Mouse (Mus musculus) hindbrain, embryonic 14.5 days (tissue): ENCODE results near the gene Inka1. TPM values are rescaled to one million over a fixed set of nuclear protein-coding genes. Genes with fewer than 3 reads are reported as not detected.
A peak's percentile ranks its signal among the peaks of the same experiment; 100 is the strongest.

ENCODE experiments used
- ATAC-seq: fragments of 200-750 bp; cut with Nextera tagmentation; 2 replicates; pipeline ENCODE4 v1.8.0; 2017; ENCODE audit warnings: moderate number of reproducible peaks, mild to moderate bottlenecking, moderate TSS enrichment, moderate library complexity; ENCODE audit not compliant: low FRiP score
- DNase-seq: peaks from one replicate; pipeline ENCODE4 v3.0.0-alpha.2; 2015; ENCODE audit warnings: low spot score
- H3K27ac ChIP-seq: fragments of 300-500 bp; sonication (generic); 2 replicates; pipeline ENCODE4 v1.5.1; 2014; ENCODE audit warnings: mild to moderate bottlenecking, moderate library complexity
- H3K27me3 ChIP-seq: fragments of 300-500 bp; sonication (generic); 2 replicates; pipeline ENCODE4 v1.6.1; 2014; ENCODE audit warnings: mild to moderate bottlenecking, low read length, mixed read lengths; ENCODE audit not compliant: control insufficient read depth, insufficient read depth
- H3K36me3 ChIP-seq: fragments of 300-500 bp; sonication (generic); replicated peaks from 2 replicates; pipeline ENCODE4 v1.6.1; 2014; ENCODE audit not compliant: control insufficient read depth, insufficient read depth
- H3K4me1 ChIP-seq: fragments of 300-500 bp; sonication (generic); replicated peaks from 2 replicates; pipeline ENCODE4 v1.6.1; 2014; ENCODE audit warnings: antibody characterized with exemption, low read length, mixed read lengths; ENCODE audit not compliant: control insufficient read depth, insufficient read depth
- H3K4me2 ChIP-seq: fragments of 300-500 bp; sonication (generic); replicated peaks from 2 replicates; pipeline ENCODE4 v1.6.1; 2014; ENCODE audit warnings: mild to moderate bottlenecking, moderate library complexity
- H3K4me3 ChIP-seq: fragments of 300-500 bp; sonication (generic); replicated peaks from 2 replicates; pipeline ENCODE4 v1.5.1; 2014; ENCODE audit warnings: mild to moderate bottlenecking, low read length
- H3K9ac ChIP-seq: fragments of 300-500 bp; sonication (generic); 2 replicates; pipeline ENCODE4 v1.6.1; 2014
- H3K9me3 ChIP-seq: fragments of 300-500 bp; sonication (generic); 2 replicates; pipeline ENCODE4 v1.6.1; 2016; ENCODE audit warnings: low read length; ENCODE audit not compliant: control insufficient read depth
- WGBS: fragments of 180-500 bp; shearing (Covaris S2); extraction: QIAGEN DNeasy Blood & Tissue Kit; methylation state at CpG from one replicate; pipeline ENCODE4 v1.1.7; 2014; 5-methylcytosine and 5-hydroxymethylcytosine counted together
- polyA plus RNA-seq: library from polyadenylated mRNA; unstranded; fragments of >200 nt; fragmentation: Nextera tagmentation; extraction: Ambion mirVana; gene quantifications from 2 replicates; pipeline ENCODE4 v1.2.1, GENCODE M21; 2014

Inka1 gene
- polyA plus RNA-seq, 1 experiment from 2014 or later = 18.1 TPM

DNA sequence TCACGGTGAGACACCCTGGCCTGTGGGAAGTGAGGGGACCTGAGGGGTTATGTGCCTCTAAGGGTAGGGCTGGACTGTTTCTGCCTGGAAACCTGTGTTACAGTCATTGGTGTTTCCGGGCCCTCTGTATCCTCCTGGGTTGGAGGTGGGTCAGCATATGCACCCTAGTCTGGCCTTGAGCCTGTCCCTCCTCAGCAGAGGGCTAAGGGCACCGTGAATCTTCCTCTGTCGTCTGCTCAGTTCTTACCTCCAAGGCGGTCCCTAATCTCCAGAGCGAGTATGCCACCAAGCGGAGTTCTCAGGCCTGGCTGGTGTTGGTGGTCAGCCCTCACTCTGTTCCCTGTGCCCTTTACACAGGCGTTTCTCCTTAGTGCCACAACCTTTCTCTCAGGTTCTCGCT, 22.8 kb downstream of the Inka1 start:
- Histone ChIP-seq H3K9me3 (no peaks in the 10 kb centered on the region), H3K4me1 (peaks cover 16% of the 10 kb centered on the region), H3K27me3 (no peaks in the 10 kb centered on the region), H3K36me3 (no peaks in the 10 kb centered on the region), H3K4me3 (no peak overlapping the region), H3K9ac (no peak overlapping the region), H3K27ac (no peak overlapping the region), H3K4me2 (no peak overlapping the region)
- DNase-seq (no peak), ATAC-seq (no peak)
- WGBS = 94% methylated on average over 9 of the region's 9 CpGs

DNA sequence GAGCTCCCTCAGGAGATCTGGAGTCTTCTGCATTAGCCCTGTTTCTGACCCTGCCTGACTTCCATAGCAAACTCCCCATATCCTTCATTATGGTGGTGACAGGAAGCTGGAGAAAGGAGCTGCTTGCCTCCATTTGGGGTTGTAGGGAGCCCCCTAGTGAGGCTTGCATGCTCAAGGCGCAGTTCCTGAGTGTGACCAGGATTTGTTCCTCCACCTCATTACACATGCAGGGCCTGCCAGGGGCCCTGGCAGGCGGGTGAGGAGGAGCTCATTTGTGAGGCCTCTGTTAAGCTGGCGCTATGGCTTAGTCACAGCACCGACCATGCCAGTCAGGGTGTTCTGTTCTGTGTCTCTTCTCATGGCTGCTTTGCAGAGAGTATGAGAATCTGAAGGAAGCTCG, 23.8 kb downstream of the Inka1 start:
- no peak overlapping the region for H3K4me3 ChIP-seq
- H3K4me1 ChIP-seq = peaks cover 16% of the 10 kb centered on the region
- H3K4me2 ChIP-seq = peak overlapping the region; percentile 39; the same call in 1 of the 2 replicates
- peak; percentile 49; the same call in 1 of the 2 replicates for ATAC-seq
- H3K27ac ChIP-seq = peak overlapping the region; percentile 84
- no peaks in the 10 kb centered on the region for H3K27me3 ChIP-seq
- WGBS = 45% methylated on average over 5 of the region's 5 CpGs
- H3K36me3 ChIP-seq = no peaks in the 10 kb centered on the region; the same call in 1 of the 2 replicates
- DNase-seq = peak; percentile 52
- no peak overlapping the region for H3K9ac ChIP-seq
- H3K9me3 ChIP-seq = no peaks in the 10 kb centered on the region

DNA sequence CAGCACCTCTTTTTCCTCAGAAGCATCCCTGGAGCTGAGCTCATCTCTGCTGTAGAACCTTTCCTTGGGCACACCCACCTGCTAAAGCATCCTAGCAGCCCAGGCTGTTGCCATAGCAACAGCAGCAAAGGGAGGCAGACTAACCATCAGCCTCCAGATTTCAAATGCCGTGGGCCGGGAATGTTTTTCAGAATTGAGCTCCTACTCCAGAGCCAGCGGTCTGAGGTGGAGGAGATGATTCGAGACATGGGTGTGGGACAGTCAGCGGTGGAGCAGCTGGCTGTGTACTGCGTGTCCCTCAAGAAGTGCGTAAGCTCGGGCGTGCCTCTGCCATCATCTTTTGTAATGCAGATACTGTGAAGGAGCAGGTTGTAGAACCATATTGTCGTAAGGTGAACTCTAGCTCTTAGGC, 24.3 kb downstream of the Inka1 start:
- WGBS = 59% methylated on average over 10 of the region's 10 CpGs
- DNase-seq (peak; percentile 67), ATAC-seq (peak; percentile 44; the same call in 1 of the 2 replicates)
- no peaks in the 10 kb centered on the region for H3K9me3 ChIP-seq
- no peak overlapping the region for H3K9ac ChIP-seq
- H3K4me3 ChIP-seq = no peak overlapping the region
- peaks cover 16% of the 10 kb centered on the region for H3K4me1 ChIP-seq
- H3K4me2 ChIP-seq = peak overlapping the region; percentile 39
- H3K36me3 ChIP-seq = no peaks in the 10 kb centered on the region; the same call in 1 of the 2 replicates
- H3K27ac ChIP-seq = peak overlapping the region; percentile 84
- H3K27me3 ChIP-seq = no peaks in the 10 kb centered on the region

DNA sequence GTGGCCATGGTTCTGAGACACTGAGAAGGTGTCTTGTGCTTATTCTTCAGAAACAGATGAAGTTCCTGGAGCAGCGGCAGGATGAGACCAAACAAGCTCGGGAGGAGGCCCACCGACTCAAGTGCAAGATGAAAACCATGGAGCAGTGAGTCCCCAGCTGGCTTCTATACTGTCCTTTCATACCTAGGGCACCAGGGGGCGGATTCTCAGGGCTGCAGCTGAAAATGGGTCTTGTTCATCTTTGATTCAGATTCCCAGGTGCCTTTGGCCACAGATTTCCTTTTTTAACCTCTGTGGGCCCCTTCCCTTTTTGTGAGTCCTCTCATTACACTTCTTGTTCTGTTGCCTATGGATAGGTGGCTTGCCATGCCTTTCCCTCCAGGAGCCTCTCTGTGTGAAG, 24.8 kb downstream of the Inka1 start:
- Histone ChIP-seq H3K27ac (peak overlapping the region; percentile 84), H3K9ac (no peak overlapping the region), H3K4me1 (peaks cover 16% of the 10 kb centered on the region), H3K4me3 (no peak overlapping the region), H3K4me2 (no peak overlapping the region; the same call in 1 of the 2 replicates), H3K9me3 (no peaks in the 10 kb centered on the region), H3K27me3 (no peaks in the 10 kb centered on the region), H3K36me3 (no peaks in the 10 kb centered on the region; the same call in 1 of the 2 replicates)
- no peak for ATAC-seq
- WGBS = 80% methylated on average over 4 of the region's 4 CpGs
- DNase-seq = no peak

DNA sequence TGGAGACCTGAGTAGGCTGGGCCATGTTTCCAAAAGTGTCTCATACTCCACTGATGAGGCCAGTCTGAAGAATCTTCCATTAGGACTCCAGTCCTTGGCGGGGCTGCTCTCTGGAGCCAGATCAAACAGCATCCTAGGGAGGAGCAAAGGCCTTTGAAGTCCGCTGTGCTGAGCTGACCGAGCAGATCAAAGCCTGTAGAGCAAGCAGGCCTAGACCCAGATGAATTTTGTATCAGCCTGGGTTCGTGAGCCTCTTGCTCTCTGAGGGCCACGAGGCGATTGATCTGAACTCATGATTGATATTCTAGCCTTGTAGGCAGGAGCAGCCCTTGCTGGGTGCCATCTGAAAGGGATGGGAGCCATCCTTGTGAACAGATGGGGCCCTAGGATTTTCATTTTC, 25.8 kb downstream of the Inka1 start:
- Histone ChIP-seq H3K9ac (no peak overlapping the region), H3K9me3 (no peaks in the 10 kb centered on the region), H3K36me3 (no peaks in the 10 kb centered on the region; the same call in 1 of the 2 replicates), H3K4me2 (no peak overlapping the region), H3K4me3 (no peak overlapping the region), H3K27me3 (no peaks in the 10 kb centered on the region), H3K27ac (no peak overlapping the region), H3K4me1 (peaks cover 16% of the 10 kb centered on the region)
- 70% methylated on average over 6 of the region's 6 CpGs for WGBS
- no peak for DNase-seq
- ATAC-seq = no peak

DNA sequence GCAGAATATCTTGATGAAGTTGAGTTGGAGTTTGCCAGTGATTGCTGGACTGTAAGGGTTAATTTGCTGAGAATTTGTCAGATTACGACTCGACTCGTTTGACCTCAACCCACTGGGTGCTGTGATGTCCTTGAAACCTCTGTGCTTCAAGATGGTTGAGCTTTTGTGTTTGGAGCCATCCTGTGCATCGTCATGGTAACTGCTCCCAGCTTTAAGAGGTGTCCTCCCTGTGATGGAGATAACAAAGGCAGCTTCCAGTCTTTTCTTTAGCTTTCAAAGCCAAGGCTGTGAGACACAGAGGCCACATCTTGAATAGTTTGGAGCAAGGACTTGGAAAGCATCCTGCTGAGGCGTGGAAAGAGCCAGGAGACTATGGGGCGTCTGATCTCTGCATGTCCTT, 28.5 kb downstream of the Inka1 start:
- ATAC-seq (no peak), DNase-seq (no peak)
- no peak overlapping the region for H3K4me3 ChIP-seq
- WGBS = 21% methylated on average over 6 of the region's 6 CpGs
- H3K4me1 ChIP-seq = peaks cover 15% of the 10 kb centered on the region
- no peaks in the 10 kb centered on the region for H3K9me3 ChIP-seq
- H3K4me2 ChIP-seq = no peak overlapping the region
- H3K27me3 ChIP-seq = no peaks in the 10 kb centered on the region
- H3K9ac ChIP-seq = no peak overlapping the region
- no peak overlapping the region for H3K27ac ChIP-seq
- no peaks in the 10 kb centered on the region; the same call in 1 of the 2 replicates for H3K36me3 ChIP-seq

DNA sequence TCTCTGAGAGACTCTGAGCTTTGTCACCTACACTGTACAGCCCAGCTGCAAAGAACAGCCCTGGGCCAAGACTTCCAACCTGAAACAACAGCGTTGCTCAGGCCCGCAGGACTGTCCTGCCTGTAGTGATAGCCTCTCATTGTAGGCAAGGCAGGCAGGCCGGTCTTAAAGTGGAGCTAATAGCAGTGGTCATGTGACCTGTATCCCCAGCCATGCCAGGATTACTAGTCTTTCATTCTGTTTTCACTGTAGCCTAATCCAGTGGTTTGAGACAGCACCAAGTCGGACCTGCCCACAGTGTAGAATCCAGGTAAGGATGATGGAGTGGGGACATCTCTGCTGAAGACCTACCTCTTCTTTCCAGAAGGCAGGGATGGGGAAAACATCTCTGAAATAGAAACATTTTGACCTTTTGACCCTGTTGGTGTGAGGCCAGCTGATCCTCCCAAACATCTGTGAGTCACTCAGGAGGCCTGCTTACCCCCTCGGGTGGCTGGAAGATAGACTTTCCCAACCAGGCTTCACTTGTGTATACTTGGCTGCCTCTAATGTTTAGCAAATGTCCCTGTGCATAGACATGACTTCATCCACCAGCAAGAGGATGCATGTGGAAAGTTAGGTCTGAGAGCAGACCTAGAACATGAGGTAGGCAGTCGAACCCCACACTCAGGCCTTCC, 29.9 kb downstream of the Inka1 start:
- no peak for DNase-seq
- H3K4me2 ChIP-seq = no peak overlapping the region
- no peak overlapping the region for H3K27ac ChIP-seq
- H3K4me1 ChIP-seq = peaks cover 3% of the 10 kb centered on the region
- H3K27me3 ChIP-seq = no peaks in the 10 kb centered on the region
- no peak for ATAC-seq
- no peak overlapping the region for H3K4me3 ChIP-seq
- H3K9me3 ChIP-seq = no peaks in the 10 kb centered on the region
- 82% methylated on average over 6 of the region's 6 CpGs for WGBS
- no peak overlapping the region for H3K9ac ChIP-seq
- no peaks in the 10 kb centered on the region; the same call in 1 of the 2 replicates for H3K36me3 ChIP-seq

DNA sequence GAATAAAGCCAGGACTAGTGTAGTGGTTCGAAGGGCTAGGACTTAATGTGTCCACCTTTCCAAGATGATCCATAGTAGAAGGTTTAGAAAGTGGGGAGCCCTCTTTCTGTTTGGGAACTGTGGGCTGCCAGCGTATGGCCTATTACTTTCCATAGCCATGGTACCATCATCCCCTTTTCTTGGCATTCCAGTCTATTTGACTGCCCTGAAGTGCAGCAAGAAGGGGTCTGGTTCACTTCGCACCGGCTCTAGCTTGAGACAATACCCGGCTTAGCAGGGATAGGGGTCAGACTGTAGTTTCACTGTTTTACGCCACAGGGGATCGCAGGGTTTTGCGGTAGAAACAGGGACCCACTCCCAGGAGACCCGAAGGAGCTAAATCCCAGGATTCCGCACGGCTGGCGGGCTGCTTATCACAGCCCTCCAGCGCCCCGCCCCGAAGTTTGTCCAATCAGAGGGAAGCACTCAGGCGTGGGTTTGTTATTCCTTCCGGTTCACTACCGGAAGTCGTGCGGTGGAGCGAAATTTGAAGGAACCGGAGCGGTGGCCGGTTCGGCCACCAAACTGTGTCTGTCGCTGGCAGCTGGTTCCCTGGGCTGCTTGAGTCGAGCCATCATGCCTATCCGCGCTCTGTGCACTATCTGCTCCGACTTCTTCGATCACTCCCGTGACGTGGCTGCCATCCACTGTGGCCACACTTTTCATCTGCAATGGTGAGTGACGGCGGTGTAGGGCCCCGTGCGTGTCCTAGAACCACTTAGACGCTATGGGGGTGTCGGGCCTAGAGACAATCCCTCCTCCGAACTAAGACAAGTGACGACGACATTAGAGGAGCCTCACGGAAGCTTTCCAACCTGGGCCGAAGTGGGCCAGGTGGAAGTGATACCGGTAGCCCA, 35.0 kb downstream of the Inka1 start:
- H3K9ac ChIP-seq = peak overlapping the region; percentile 67
- ATAC-seq (peak; percentile 96), DNase-seq (peak; percentile 93)
- no peaks in the 10 kb centered on the region; the same call in 1 of the 2 replicates for H3K4me1 ChIP-seq
- no peaks in the 10 kb centered on the region for H3K36me3 ChIP-seq
- WGBS = 12% methylated on average over 45 of the region's 45 CpGs
- no peaks in the 10 kb centered on the region for H3K9me3 ChIP-seq
- peak overlapping the region; percentile 87 for H3K27ac ChIP-seq
- peak overlapping the region; percentile 56 for H3K4me3 ChIP-seq
- peak overlapping the region; percentile 92 for H3K4me2 ChIP-seq
- H3K27me3 ChIP-seq = no peaks in the 10 kb centered on the region

DNA sequence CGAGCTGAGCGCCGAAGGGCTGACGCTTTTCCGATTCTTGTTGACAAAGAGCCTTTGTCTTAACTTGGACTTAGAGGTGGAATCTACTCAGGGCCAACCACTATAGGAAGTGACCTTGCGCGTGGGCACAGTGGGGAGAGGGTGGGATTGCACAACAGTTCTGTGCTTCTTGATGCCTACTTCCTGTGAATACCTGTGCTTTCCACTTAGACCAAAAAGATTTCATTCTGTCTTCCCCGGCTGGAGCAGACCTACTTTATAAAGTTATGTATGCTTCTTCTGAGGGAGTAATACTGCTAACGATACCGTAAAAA, 35.8 kb downstream of the Inka1 start, which contains the start of gene Traip:
TSS of gene Traip (plus strand) at position 215 of the 314 bp plus-strand sequence.
- WGBS = 88% methylated on average over 10 of the region's 10 CpGs
- no peaks in the 10 kb centered on the region for H3K36me3 ChIP-seq
- no peak for ATAC-seq

More for the DNA sequence above, 35.8 kb downstream of the Inka1 start, which contains the start of gene Traip:
- Histone ChIP-seq H3K9me3 (no peaks in the 10 kb centered on the region), H3K27ac (peak within 1 kb of the TSS; percentile 87), H3K4me1 (no peaks in the 10 kb centered on the region; the same call in 1 of the 2 replicates), H3K27me3 (no peaks in the 10 kb centered on the region), H3K4me2 (peak within 1 kb of the TSS; percentile 92), H3K9ac (peak within 1 kb of the TSS; percentile 67), H3K4me3 (peak within 1 kb of the TSS; percentile 56)
- DNase-seq = no peak
